Mouse (Mus musculus): ENCODE measurements around the gene Lrp6. TPM values are rescaled to one million over a fixed set of nuclear protein-coding genes. Genes with fewer than 3 reads are reported as not detected.

Lrp6 gene
- polyA plus RNA-seq, 1 experiment from 2014 or later, result 25.0 TPM

DNA sequence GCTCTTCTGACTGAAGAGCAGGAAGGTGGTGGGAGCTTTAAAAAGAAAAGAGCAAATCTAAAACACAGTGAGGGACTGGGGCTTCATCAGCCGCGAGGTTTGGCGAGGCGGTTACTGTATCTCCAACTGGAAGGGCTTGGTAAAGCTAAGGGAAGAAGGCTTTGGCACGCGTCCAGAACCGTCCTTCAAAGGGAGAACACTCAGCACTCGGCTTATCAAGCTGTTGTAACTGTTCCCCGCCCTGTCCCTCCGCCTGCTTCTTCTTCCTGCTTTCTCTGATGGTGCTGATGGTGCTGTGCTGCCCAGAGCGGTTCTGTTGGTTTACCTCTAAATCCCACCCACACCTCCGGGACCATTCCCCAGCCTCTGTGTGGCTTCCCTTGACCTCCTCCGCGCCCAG, 95.9 kb downstream of the Lrp6 start:
- no peaks in the 10 kb centered on the region for H3K9me3 ChIP-seq (ENCODE audit: control insufficient read depth, low read length)
- ATAC-seq (ENCODE audit: low FRiP score), result no peak
- no peaks in the 10 kb centered on the region for H3K4me1 ChIP-seq (ENCODE audit: control insufficient read depth, insufficient read depth, low read length)
- H3K36me3 ChIP-seq (ENCODE audit: control insufficient read depth, insufficient read depth, low read length), result peaks cover 6% of the 10 kb centered on the region; the same call in 1 of the 2 replicates
- no peak overlapping the region for H3K27ac ChIP-seq (ENCODE audit: low read depth, low read length)
- H3K27me3 ChIP-seq (ENCODE audit: control insufficient read depth, insufficient read depth, low read length), result no peaks in the 10 kb centered on the region
- 94% methylated on average over 14 of the region's 14 CpGs for WGBS
- no peak overlapping the region for H3K4me3 ChIP-seq (ENCODE audit: low read depth, low read length)
- DNase-seq (ENCODE audit: low spot score, missing footprints), result no peak
- no peak overlapping the region for H3K4me2 ChIP-seq
- H3K9ac ChIP-seq (ENCODE audit: low read length), result no peak overlapping the region

DNA sequence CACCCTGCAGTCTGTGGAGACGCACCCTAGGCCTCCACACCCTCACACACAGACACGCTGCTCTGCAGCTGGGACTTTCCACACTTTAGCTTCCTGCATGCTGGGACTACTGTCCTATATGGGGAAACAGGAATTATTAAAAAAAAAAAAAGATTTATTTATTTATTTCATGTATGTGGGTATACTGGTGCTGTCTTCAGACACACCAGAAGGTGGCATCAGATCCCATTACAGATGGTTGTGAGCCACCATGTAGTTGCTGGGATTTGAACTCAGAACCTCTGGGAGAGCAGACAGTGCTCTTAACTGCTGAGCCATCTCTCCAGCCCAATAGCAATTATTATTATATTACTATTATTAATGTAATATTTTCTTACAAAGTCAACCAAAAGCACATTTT, 97.5 kb downstream of the Lrp6 start:
- Histone ChIP-seq H3K9ac (ENCODE audit: low read length) (no peak overlapping the region), H3K4me1 (ENCODE audit: control insufficient read depth, insufficient read depth, low read length) (no peaks in the 10 kb centered on the region), H3K9me3 (ENCODE audit: control insufficient read depth, low read length) (no peaks in the 10 kb centered on the region), H3K27me3 (ENCODE audit: control insufficient read depth, insufficient read depth, low read length) (no peaks in the 10 kb centered on the region), H3K27ac (ENCODE audit: low read depth, low read length) (no peak overlapping the region), H3K36me3 (ENCODE audit: control insufficient read depth, insufficient read depth, low read length) (peaks cover 13% of the 10 kb centered on the region; the same call in 1 of the 2 replicates), H3K4me2 (no peak overlapping the region), H3K4me3 (ENCODE audit: low read depth, low read length) (no peak overlapping the region)
- ATAC-seq (ENCODE audit: low FRiP score) (no peak), DNase-seq (ENCODE audit: low spot score, missing footprints) (no peak)
- 98% methylated on average over 2 of the region's 2 CpGs for WGBS

DNA sequence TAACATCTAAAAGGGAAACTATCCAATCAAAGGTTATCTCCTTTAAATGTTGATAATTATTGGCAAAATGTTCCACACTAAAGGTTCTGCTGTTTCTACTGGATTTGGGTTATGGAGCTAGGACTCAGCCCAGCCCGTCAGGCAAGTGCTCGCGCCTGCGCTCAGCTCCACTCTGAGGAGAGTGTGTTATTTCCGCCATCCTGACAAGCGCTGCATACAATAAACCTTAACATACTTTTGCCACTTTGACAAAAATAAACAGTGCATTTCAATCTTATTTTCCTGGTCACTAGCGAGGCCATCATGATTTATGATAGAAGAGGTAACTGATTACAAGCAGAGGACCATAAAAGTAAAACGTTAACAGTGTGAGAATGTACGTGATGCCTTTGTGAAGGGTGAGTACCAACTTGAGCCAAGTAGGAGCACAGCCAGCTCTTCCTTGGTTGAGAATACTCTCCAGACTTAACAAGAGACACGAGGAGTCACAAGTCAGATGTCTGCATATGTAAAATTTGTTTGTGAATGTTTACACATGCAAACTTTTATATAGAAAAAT, 100.0 kb downstream of the Lrp6 start:
- H3K4me2 ChIP-seq, result no peak overlapping the region
- no peak overlapping the region for H3K4me3 ChIP-seq (ENCODE audit: low read depth, low read length)
- no peaks in the 10 kb centered on the region for H3K9me3 ChIP-seq (ENCODE audit: control insufficient read depth, low read length)
- DNase-seq (ENCODE audit: low spot score, missing footprints) (no peak), ATAC-seq (ENCODE audit: low FRiP score) (no peak)
- 94% methylated on average over 10 of the region's 10 CpGs for WGBS
- H3K27me3 ChIP-seq (ENCODE audit: control insufficient read depth, insufficient read depth, low read length), result no peaks in the 10 kb centered on the region
- peaks cover 15% of the 10 kb centered on the region; the same call in 1 of the 2 replicates for H3K36me3 ChIP-seq (ENCODE audit: control insufficient read depth, insufficient read depth, low read length)
- no peaks in the 10 kb centered on the region for H3K4me1 ChIP-seq (ENCODE audit: control insufficient read depth, insufficient read depth, low read length)
- H3K27ac ChIP-seq (ENCODE audit: low read depth, low read length), result no peak overlapping the region
- H3K9ac ChIP-seq (ENCODE audit: low read length), result no peak overlapping the region

DNA sequence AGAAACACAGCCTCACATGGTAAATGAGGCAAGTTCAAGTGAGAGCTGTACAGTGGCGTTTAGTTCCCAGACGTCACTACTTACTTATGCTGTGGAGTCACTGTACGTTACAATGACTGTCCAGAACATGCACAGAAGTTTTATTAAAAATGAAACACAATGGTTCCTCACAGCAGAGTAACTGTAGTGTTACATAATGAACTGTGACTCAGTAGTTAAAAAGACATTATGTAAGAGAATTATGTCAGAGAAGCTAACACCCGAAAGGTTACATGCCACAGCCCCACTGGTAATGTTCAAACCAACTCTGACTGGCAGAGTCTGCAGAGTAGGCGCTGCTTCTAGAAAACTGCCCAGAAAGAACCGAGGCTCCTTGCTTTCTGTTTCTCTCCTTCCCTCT, 105.6 kb downstream of the Lrp6 start:
- H3K9ac ChIP-seq (ENCODE audit: low read length), result no peak overlapping the region
- 91% methylated on average over 6 of the region's 6 CpGs for WGBS
- H3K27ac ChIP-seq (ENCODE audit: low read depth, low read length), result no peak overlapping the region
- H3K4me2 ChIP-seq, result no peak overlapping the region
- DNase-seq (ENCODE audit: low spot score, missing footprints), result no peak
- H3K27me3 ChIP-seq (ENCODE audit: control insufficient read depth, insufficient read depth, low read length), result no peaks in the 10 kb centered on the region
- no peaks in the 10 kb centered on the region for H3K9me3 ChIP-seq (ENCODE audit: control insufficient read depth, low read length)
- H3K4me3 ChIP-seq (ENCODE audit: low read depth, low read length), result no peak overlapping the region
- peaks cover 21% of the 10 kb centered on the region for H3K36me3 ChIP-seq (ENCODE audit: control insufficient read depth, insufficient read depth, low read length)
- ATAC-seq (ENCODE audit: low FRiP score), result no peak
- H3K4me1 ChIP-seq (ENCODE audit: control insufficient read depth, insufficient read depth, low read length), result no peaks in the 10 kb centered on the region

DNA sequence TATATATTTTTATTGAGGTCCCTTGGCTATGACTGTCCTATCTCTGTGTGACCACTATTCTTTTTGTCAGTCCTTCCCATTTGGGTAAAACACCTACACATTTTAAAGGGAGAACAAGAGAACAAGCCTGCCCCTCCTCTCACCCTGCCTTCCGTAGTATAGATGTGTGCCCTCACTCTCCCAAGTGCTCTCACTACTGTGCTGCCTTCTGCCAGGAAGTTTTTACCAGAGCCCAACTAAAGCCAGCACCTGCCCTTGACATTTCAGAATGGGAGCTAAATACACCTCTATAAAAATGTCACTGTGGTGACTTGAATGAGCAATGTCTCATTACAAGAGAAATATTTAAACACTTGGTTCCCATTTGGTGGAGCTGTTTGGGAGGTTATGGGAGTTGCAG, 108.4 kb downstream of the Lrp6 start:
- Histone ChIP-seq H3K4me3 (ENCODE audit: low read depth, low read length) (no peak overlapping the region), H3K4me1 (ENCODE audit: control insufficient read depth, insufficient read depth, low read length) (no peaks in the 10 kb centered on the region), H3K36me3 (ENCODE audit: control insufficient read depth, insufficient read depth, low read length) (peaks cover 25% of the 10 kb centered on the region), H3K4me2 (no peak overlapping the region), H3K9me3 (ENCODE audit: control insufficient read depth, low read length) (no peaks in the 10 kb centered on the region), H3K27me3 (ENCODE audit: control insufficient read depth, insufficient read depth, low read length) (no peaks in the 10 kb centered on the region), H3K27ac (ENCODE audit: low read depth, low read length) (no peak overlapping the region), H3K9ac (ENCODE audit: low read length) (no peak overlapping the region)
- WGBS, result 89% methylated on average over 1 of the region's 1 CpGs
- ATAC-seq (ENCODE audit: low FRiP score), result no peak
- DNase-seq (ENCODE audit: low spot score, missing footprints), result no peak

DNA sequence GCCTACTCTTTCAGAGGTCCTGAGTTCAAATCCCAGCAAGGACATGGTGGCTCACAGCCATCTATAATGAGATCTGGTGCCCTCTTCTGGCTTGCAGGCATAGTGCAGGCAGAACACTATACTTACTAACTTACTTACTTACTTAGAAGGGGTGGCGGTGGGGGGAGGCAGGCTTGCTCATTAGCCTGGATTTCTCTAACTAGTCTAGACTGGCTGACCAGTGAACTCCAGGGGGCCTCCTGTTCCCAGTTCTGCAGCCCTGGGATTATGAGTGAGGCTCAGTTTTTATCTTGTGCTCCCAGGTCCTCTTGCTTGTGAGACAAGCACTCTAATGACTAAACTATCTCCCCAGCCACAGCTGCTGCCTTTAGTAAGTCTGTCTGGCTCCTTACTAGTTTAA, 112.7 kb downstream of the Lrp6 start:
- Histone ChIP-seq H3K27ac (ENCODE audit: low read depth, low read length) (no peak overlapping the region), H3K9me3 (ENCODE audit: control insufficient read depth, low read length) (no peaks in the 10 kb centered on the region), H3K27me3 (ENCODE audit: control insufficient read depth, insufficient read depth, low read length) (no peaks in the 10 kb centered on the region), H3K36me3 (ENCODE audit: control insufficient read depth, insufficient read depth, low read length) (peaks cover 35% of the 10 kb centered on the region), H3K9ac (ENCODE audit: low read length) (no peak overlapping the region), H3K4me1 (ENCODE audit: control insufficient read depth, insufficient read depth, low read length) (no peaks in the 10 kb centered on the region), H3K4me2 (no peak overlapping the region), H3K4me3 (ENCODE audit: low read depth, low read length) (no peak overlapping the region)
- DNase-seq (ENCODE audit: low spot score, missing footprints), result no peak
- 90% methylated on average over 1 of the region's 1 CpGs for WGBS
- no peak for ATAC-seq (ENCODE audit: low FRiP score)

DNA sequence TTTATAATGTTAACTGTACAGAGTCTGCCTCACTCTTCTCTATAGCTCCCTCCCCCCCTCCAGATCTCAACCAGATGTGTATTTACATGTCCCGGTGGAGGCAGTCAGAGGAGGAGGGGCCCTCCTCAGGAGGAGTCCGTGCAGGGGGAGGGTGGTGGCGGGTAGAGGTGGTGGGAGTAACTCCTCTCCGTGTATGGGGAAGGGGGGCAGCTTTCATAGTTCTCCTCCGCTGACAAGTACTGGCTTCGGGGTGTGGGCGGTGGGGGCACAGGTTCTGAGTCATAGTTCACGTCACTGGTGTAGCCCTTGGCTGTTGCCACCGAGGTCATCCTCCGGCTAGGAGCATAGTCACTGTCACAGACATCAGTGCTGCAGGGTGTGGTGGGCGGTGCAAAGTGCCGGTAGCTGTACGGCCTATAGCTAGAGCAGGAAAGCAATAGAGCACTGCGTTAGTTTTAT, 116.1 kb downstream of the Lrp6 start:
- H3K9me3 ChIP-seq (ENCODE audit: control insufficient read depth, low read length), result no peaks in the 10 kb centered on the region
- H3K27me3 ChIP-seq (ENCODE audit: control insufficient read depth, insufficient read depth, low read length), result no peaks in the 10 kb centered on the region
- no peak overlapping the region for H3K27ac ChIP-seq (ENCODE audit: low read depth, low read length)
- ATAC-seq (ENCODE audit: low FRiP score) (peak; percentile 77), DNase-seq (ENCODE audit: low spot score, missing footprints) (no peak)
- peaks cover 29% of the 10 kb centered on the region for H3K36me3 ChIP-seq (ENCODE audit: control insufficient read depth, insufficient read depth, low read length)
- H3K4me2 ChIP-seq, result no peak overlapping the region
- H3K4me3 ChIP-seq (ENCODE audit: low read depth, low read length), result no peak overlapping the region
- WGBS, result 79% methylated on average over 14 of the region's 14 CpGs
- no peaks in the 10 kb centered on the region for H3K4me1 ChIP-seq (ENCODE audit: control insufficient read depth, insufficient read depth, low read length)
- H3K9ac ChIP-seq (ENCODE audit: low read length), result no peak overlapping the region

DNA sequence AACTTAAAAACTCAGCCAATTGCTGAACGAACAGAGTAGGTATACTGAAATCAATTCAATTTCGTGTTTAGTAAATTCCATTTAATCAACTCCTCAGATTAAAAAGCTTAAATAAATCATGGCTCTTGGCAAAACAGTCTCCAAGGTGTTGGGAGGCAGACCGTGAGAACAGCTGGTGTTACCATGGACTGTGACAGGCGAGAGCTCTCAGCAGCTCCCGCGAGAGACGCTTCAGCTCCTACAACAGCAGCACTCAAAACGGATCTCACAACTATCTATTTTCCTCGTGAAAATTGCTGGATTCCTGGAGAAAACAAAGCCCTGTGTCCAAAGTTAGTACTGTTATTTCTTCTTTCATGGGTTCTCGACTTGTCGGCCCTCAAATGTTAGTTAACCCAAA, 116.8 kb downstream of the Lrp6 start:
- no peak for DNase-seq (ENCODE audit: low spot score, missing footprints)
- 82% methylated on average over 11 of the region's 11 CpGs for WGBS
- Histone ChIP-seq H3K27ac (ENCODE audit: low read depth, low read length) (no peak overlapping the region), H3K9ac (ENCODE audit: low read length) (no peak overlapping the region), H3K4me2 (no peak overlapping the region), H3K4me3 (ENCODE audit: low read depth, low read length) (no peak overlapping the region), H3K27me3 (ENCODE audit: control insufficient read depth, insufficient read depth, low read length) (no peaks in the 10 kb centered on the region), H3K4me1 (ENCODE audit: control insufficient read depth, insufficient read depth, low read length) (no peaks in the 10 kb centered on the region), H3K9me3 (ENCODE audit: control insufficient read depth, low read length) (no peaks in the 10 kb centered on the region), H3K36me3 (ENCODE audit: control insufficient read depth, insufficient read depth, low read length) (peaks cover 30% of the 10 kb centered on the region)
- no peak for ATAC-seq (ENCODE audit: low FRiP score)

DNA sequence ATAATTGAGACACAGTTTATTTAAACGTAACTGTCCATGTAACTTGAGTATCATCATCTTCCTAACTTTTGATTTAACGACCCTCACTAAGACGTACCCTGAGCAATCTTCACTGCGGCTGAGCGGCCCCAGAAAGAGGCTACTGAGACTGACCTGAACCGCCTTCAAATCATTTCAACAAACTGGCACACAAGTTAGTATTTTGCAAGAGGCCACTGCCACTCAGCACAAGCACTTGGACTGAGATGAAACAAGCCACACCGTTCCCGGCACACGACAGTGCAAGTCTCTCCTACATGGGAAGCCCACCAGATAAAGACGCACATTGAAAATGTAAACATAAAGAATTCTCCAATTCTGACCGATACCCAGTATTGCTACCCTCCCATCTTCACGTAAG, 118.3 kb downstream of the Lrp6 start:
- Histone ChIP-seq H3K9me3 (ENCODE audit: control insufficient read depth, low read length) (no peaks in the 10 kb centered on the region), H3K27me3 (ENCODE audit: control insufficient read depth, insufficient read depth, low read length) (no peaks in the 10 kb centered on the region), H3K4me1 (ENCODE audit: control insufficient read depth, insufficient read depth, low read length) (no peaks in the 10 kb centered on the region), H3K4me3 (ENCODE audit: low read depth, low read length) (no peak overlapping the region), H3K36me3 (ENCODE audit: control insufficient read depth, insufficient read depth, low read length) (peaks cover 17% of the 10 kb centered on the region; the same call in 1 of the 2 replicates), H3K9ac (ENCODE audit: low read length) (no peak overlapping the region), H3K4me2 (no peak overlapping the region), H3K27ac (ENCODE audit: low read depth, low read length) (no peak overlapping the region)
- ATAC-seq (ENCODE audit: low FRiP score) (no peak), DNase-seq (ENCODE audit: low spot score, missing footprints) (no peak)
- 89% methylated on average over 12 of the region's 12 CpGs for WGBS
